Comparison of ENCODE assay signal across 12 mouse cellular contexts in the genomic region with DNA sequence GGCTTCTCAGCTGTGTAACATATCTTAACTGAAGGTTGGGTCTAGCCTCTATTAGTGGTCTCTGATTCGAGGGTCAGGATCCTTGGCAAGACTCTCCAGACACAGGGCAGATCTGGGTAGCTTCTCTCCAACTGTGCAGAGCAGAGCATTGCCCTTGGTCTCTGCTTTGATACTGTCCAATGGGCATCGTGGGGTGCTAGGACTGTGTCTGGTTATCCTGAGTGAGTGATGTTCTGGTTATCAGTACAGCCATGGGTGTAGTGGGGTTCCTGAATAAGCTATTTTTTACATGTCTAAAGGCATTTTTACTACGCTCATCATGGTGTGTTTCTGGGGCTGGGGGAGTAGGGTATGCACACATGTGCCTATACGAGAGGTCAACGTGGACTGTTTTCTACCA. TPM values are rescaled to one million over a fixed set of nuclear protein-coding genes. Genes with fewer than 3 reads are reported as not detected.
DNase-seq lines count a peak whose midpoint lies in the region; ATAC-seq and TF ChIP-seq lines count a peak whose summit lies in the region.
"Had no signal": no experiment of that assay in that cellular context is flagged by ENCODE, and none has a peak within 500 bp of the region (broad histone marks: within the 10 kb centered on the region; RNA-seq: fewer than 3 reads in every experiment).

No protein-coding gene starts in this region.

- no peak overlapping the region; the same call in 1 of the 2 replicates for H3K9ac ChIP-seq in kidney, embryonic 14.5 days (ENCODE audit: low read depth, low read length)
- no peak overlapping the region for H3K9ac ChIP-seq in embryonic facial prominence, embryonic 12.5 days
- H3K9ac ChIP-seq in liver, embryonic 14.5 days (replicated peaks) = peak overlapping the region; percentile 92

- H3K27ac ChIP-seq in kidney, embryonic 14.5 days (ENCODE audit: low read depth, low read length) = no peak overlapping the region
- 0 out of 2 replicates have a peak overlapping the region, but pooled peaks have one; percentile 91 for H3K27ac ChIP-seq in embryonic facial prominence, embryonic 12.5 days
- H3K27ac ChIP-seq in liver, embryonic 14.5 days = peak overlapping the region; percentile 87

- H3K4me3 ChIP-seq in erythroblast, embryonic 14.5 days (replicated peaks) = peak overlapping the region; percentile 83
- H3K4me3 ChIP-seq in kidney, embryonic 14.5 days (ENCODE audit: low read length) = no peak overlapping the region
- peak overlapping the region; percentile 61; the same call in 1 of the 2 replicates for H3K4me3 ChIP-seq in embryonic facial prominence, embryonic 12.5 days
- peak overlapping the region; percentile 78 to 83 for H3K4me3 ChIP-seq in liver, embryonic 14.5 days (ENCODE audit: insufficient read depth in 1 of 2, low read depth in 2 of 2, low read length in 2 of 2)

- no peak for DNase-seq in kidney, adult 11 months
- DNase-seq in liver, embryonic 14.5 days (ENCODE audit: low read depth in 3 of 3, low spot score in 3 of 3) = peak in 2 of 3 experiments; percentile 52 to 54
- DNase-seq in ovary, postnatal 14 days (ENCODE audit: low spot score) = no peak
- DNase-seq in cerebellum, adult 9-11 months = no peak

- H3K4me1 ChIP-seq in erythroblast, embryonic 14.5 days (ENCODE audit: control insufficient read depth) = peaks cover 39% of the 10 kb centered on the region
- H3K4me1 ChIP-seq in kidney, embryonic 14.5 days (ENCODE audit: control insufficient read depth, insufficient read depth, low read length) = peaks cover 5% of the 10 kb centered on the region; the same call in 1 of the 2 replicates
- H3K4me1 ChIP-seq in embryonic facial prominence, embryonic 12.5 days = peaks cover 6% of the 10 kb centered on the region; the same call in 1 of the 2 replicates
- peaks cover 34 to 43% of the 10 kb centered on the region in 2 experiments for H3K4me1 ChIP-seq in liver, embryonic 14.5 days (replicated peaks; ENCODE audit: control insufficient read depth in 2 of 2, insufficient read depth in 2 of 2, low read length in 1 of 2)

- 0 out of 2 replicates have a peak, but pooled peaks have one; percentile 19 for TF ChIP-seq EP300 in liver, embryonic 14.5 days (IDR thresholded peaks at IDR 0.05; ENCODE audit: low read depth)

- WGBS in kidney, embryonic 14.5 days = 91% methylated on average over 5 of the region's 5 CpGs
- WGBS in embryonic facial prominence, embryonic 12.5 days = 89% methylated on average over 5 of the region's 5 CpGs
- WGBS in liver, embryonic 14.5 days (ENCODE audit: insufficient replicate concordance) = 21% methylated on average over 5 of the region's 5 CpGs

- H3K9me3 ChIP-seq in erythroblast, embryonic 14.5 days (ENCODE audit: control insufficient read depth, low read length) = no peaks in the 10 kb centered on the region
- H3K9me3 ChIP-seq in kidney, embryonic 14.5 days (ENCODE audit: control insufficient read depth, low read length) = no peaks in the 10 kb centered on the region
- H3K9me3 ChIP-seq in embryonic facial prominence, embryonic 12.5 days = no peaks in the 10 kb centered on the region
- no peaks in the 10 kb centered on the region for H3K9me3 ChIP-seq in liver, embryonic 14.5 days (ENCODE audit: control insufficient read depth, low read length)

- no peak for TF ChIP-seq CTCF in liver, embryonic 14.5 days (IDR thresholded peaks at IDR 0.05; ENCODE audit: low read depth)

- H3K27me3 ChIP-seq in erythroblast, embryonic 14.5 days (ENCODE audit: control insufficient read depth) = no peaks in the 10 kb centered on the region
- H3K27me3 ChIP-seq in kidney, embryonic 14.5 days (ENCODE audit: control insufficient read depth, insufficient read depth, low read length) = no peaks in the 10 kb centered on the region
- no peaks in the 10 kb centered on the region for H3K27me3 ChIP-seq in embryonic facial prominence, embryonic 12.5 days
- no peaks in the 10 kb centered on the region for H3K27me3 ChIP-seq in liver, embryonic 14.5 days (ENCODE audit: control insufficient read depth, insufficient read depth, low read length)

- peak overlapping the region; percentile 57; the same call in 1 of the 2 replicates for H3K4me2 ChIP-seq in kidney, embryonic 14.5 days (replicated peaks; ENCODE audit: low read depth, low read length)
- H3K4me2 ChIP-seq in embryonic facial prominence, embryonic 12.5 days (replicated peaks) = peak overlapping the region; percentile 54
- H3K4me2 ChIP-seq in liver, embryonic 14.5 days (ENCODE audit: low read depth) = peak overlapping the region; percentile 84

- peaks cover 15% of the 10 kb centered on the region for H3K36me3 ChIP-seq in erythroblast, embryonic 14.5 days (ENCODE audit: control insufficient read depth)
- peaks cover 11% of the 10 kb centered on the region for H3K36me3 ChIP-seq in kidney, embryonic 14.5 days (ENCODE audit: control insufficient read depth, insufficient read depth, low read length)
- no peaks in the 10 kb centered on the region for H3K36me3 ChIP-seq in embryonic facial prominence, embryonic 12.5 days
- no peaks in the 10 kb centered on the region for H3K36me3 ChIP-seq in liver, embryonic 14.5 days (replicated peaks; ENCODE audit: control insufficient read depth, insufficient read depth, low read depth)

- ATAC-seq in erythroblast, adult 5-6 weeks (replicated peaks; ENCODE audit: low FRiP score, poor library complexity, severe bottlenecking) = no peak
- ATAC-seq in kidney, embryonic 14.5 days (ENCODE audit: low FRiP score, low TSS enrichment) = no peak
- ATAC-seq in embryonic facial prominence, embryonic 12.5 days (ENCODE audit: insufficient number of reproducible peaks, insufficient read depth, low FRiP score, low TSS enrichment) = no peak
- peak; percentile 78 for ATAC-seq in liver, embryonic 14.5 days (ENCODE audit: insufficient read depth)

RNA-seq across cellular contexts. Expression of a gene that starts 0.7 kb away (rescaled TPM):
- polyA plus RNA-seq in erythroblast, embryonic 14.5 days (2012) = 9.0 and 11.6 TPM in 2 replicates
- 12.7 and 16.9 TPM in 2 replicates for total RNA-seq in erythroblast, adult 5-6 weeks (2015; ENCODE audit: low replicate concordance)
- 9.8 and 19.1 TPM in 2 replicates for total RNA-seq in erythroblast, adult 5-6 weeks (2017; ENCODE audit: low replicate concordance)
- polyA plus RNA-seq in kidney, embryonic 14.5 days (2014; fragmentation: Nextera tagmentation; extraction: Ambion mirVana) = 60.2 and 96.4 TPM in 2 replicates
- 88.7 and 92.1 TPM in 2 replicates for polyA plus RNA-seq in embryonic facial prominence, embryonic 12.5 days (2016; fragmentation: Nextera tagmentation; extraction: Ambion mirVana)
- polyA plus RNA-seq in liver, embryonic 14.5 days (2012; rRNA removed) = 40.3 and 44.1 TPM in 2 replicates
- polyA plus RNA-seq in liver, embryonic 14.5 days (2014; fragmentation: Nextera tagmentation; extraction: Ambion mirVana) = 40.4 and 42.2 TPM in 2 replicates

RNA-seq across cellular contexts. Expression of a gene that starts 12.6 kb away (rescaled TPM):
- polyA plus RNA-seq in erythroblast, embryonic 14.5 days (2012) = 0.03 TPM in 1 of 2 replicates, not detected in the other
- not detected in 2 replicates for total RNA-seq in erythroblast, adult 5-6 weeks (2015; ENCODE audit: low replicate concordance)
- not detected in 2 replicates for total RNA-seq in erythroblast, adult 5-6 weeks (2017; ENCODE audit: low replicate concordance)
- polyA plus RNA-seq in kidney, embryonic 14.5 days (2014; fragmentation: Nextera tagmentation; extraction: Ambion mirVana) = 3.0 and 3.8 TPM in 2 replicates
- 6.2 TPM in 2 replicates for polyA plus RNA-seq in embryonic facial prominence, embryonic 12.5 days (2016; fragmentation: Nextera tagmentation; extraction: Ambion mirVana)
- polyA plus RNA-seq in liver, embryonic 14.5 days (2012; rRNA removed) = 2.6 TPM in 2 replicates
- polyA plus RNA-seq in liver, embryonic 14.5 days (2014; fragmentation: Nextera tagmentation; extraction: Ambion mirVana) = 0.32 and 0.45 TPM in 2 replicates

RNA-seq across cellular contexts. Expression of a gene that starts 32.4 kb away (rescaled TPM):
- not detected in 2 replicates for polyA plus RNA-seq in erythroblast, embryonic 14.5 days (2012)
- total RNA-seq in erythroblast, adult 5-6 weeks (2015; ENCODE audit: low replicate concordance) = not detected in 2 replicates
- not detected in 2 replicates for total RNA-seq in erythroblast, adult 5-6 weeks (2017; ENCODE audit: low replicate concordance)
- 0.18 TPM in 1 of 2 replicates, not detected in the other for polyA plus RNA-seq in kidney, embryonic 14.5 days (2014; fragmentation: Nextera tagmentation; extraction: Ambion mirVana)
- polyA plus RNA-seq in embryonic facial prominence, embryonic 12.5 days (2016; fragmentation: Nextera tagmentation; extraction: Ambion mirVana) = 0.55 and 0.90 TPM in 2 replicates
- 0.05 and 0.06 TPM in 2 replicates for polyA plus RNA-seq in liver, embryonic 14.5 days (2012; rRNA removed)
- polyA plus RNA-seq in liver, embryonic 14.5 days (2014; fragmentation: Nextera tagmentation; extraction: Ambion mirVana) = not detected in 2 replicates
- total RNA-seq: adrenal gland, postnatal 14 days; megakaryocyte, adult 5-6 weeks had no signal
- polyA plus RNA-seq: Patski had no signal

RNA-seq across cellular contexts. Expression of a gene that starts 47.0 kb away (rescaled TPM):
- 0.01 TPM in 1 of 2 replicates, not detected in the other for polyA plus RNA-seq in erythroblast, embryonic 14.5 days (2012)
- total RNA-seq in erythroblast, adult 5-6 weeks (2015; ENCODE audit: low replicate concordance) = 0.19 and 0.42 TPM in 2 replicates
- total RNA-seq in erythroblast, adult 5-6 weeks (2017; ENCODE audit: low replicate concordance) = 0.42 TPM in 1 of 2 replicates, not detected in the other
- not detected in 2 replicates for polyA plus RNA-seq in kidney, embryonic 14.5 days (2014; fragmentation: Nextera tagmentation; extraction: Ambion mirVana)
- polyA plus RNA-seq in embryonic facial prominence, embryonic 12.5 days (2016; fragmentation: Nextera tagmentation; extraction: Ambion mirVana) = 0.11 TPM in 1 of 2 replicates, not detected in the other
- not detected in 2 replicates for polyA plus RNA-seq in liver, embryonic 14.5 days (2012; rRNA removed)
- polyA plus RNA-seq in liver, embryonic 14.5 days (2014; fragmentation: Nextera tagmentation; extraction: Ambion mirVana) = not detected in 2 replicates
- total RNA-seq: adrenal gland, postnatal 14 days; megakaryocyte, adult 5-6 weeks had no signal
- polyA plus RNA-seq: heart, embryonic 14.5 days; Patski had no signal

Comparison
In these comparisons a context has a peak if more than half of its experiments do, and no peak if none do; other contexts are left out.
1. DNase-seq: peak in liver, embryonic 14.5 days (2 of 3); none in kidney, adult 11 months (single experiment), ovary, postnatal 14 days (single experiment) and cerebellum, adult 9-11 months (single experiment).
2. Peak in every context shown above with its lines, with median percentiles within 50 percentile points of each other: H3K4me2 ChIP-seq.